Mouse (Mus musculus) E14TG2a.4 (cell line): ENCODE data around the gene Iqcf3.
A peak's percentile ranks its signal among the peaks of the same experiment; 100 is the strongest.
"Not testable (repeated sequence)": the region's sequence is repeated elsewhere in the genome, so short reads cannot be mapped to it uniquely, and the experiment has no call there.

Experiments
- H3K27me3 ChIP-seq: 2 replicates; pipeline ENCODE4 v1.6.1; 2014; ENCODE audit warnings: low read length, control low read depth; ENCODE audit not compliant: insufficient read depth
- H3K36me3 ChIP-seq: 2 replicates; pipeline ENCODE4 v1.6.1; 2014; ENCODE audit warnings: low read length, control low read depth; ENCODE audit not compliant: insufficient read depth
- H3K4me1 ChIP-seq: replicated peaks from 2 replicates; pipeline ENCODE4 v1.6.1; 2014; ENCODE audit warnings: low read depth, low read length, control low read depth
- H3K4me3 ChIP-seq: replicated peaks from 2 replicates; pipeline ENCODE4 v1.5.1; 2014; ENCODE audit warnings: mild to moderate bottlenecking, low read length
- H3K9me3 ChIP-seq: 2 replicates; pipeline ENCODE4 v1.6.1; 2014; ENCODE audit warnings: low read length, control low read depth
- CTCF ChIP-seq: conservative IDR thresholded peaks from 2 replicates; pipeline ENCODE4 v1.5.1; 2014; ENCODE audit warnings: low read length
- NANOG ChIP-seq: IDR thresholded peaks from 2 replicates; pipeline ENCODE4 v1.6.1; 2014; ENCODE audit warnings: borderline replicate concordance, low read length, mixed read lengths
- POU5F1 ChIP-seq: IDR thresholded peaks from 2 replicates; pipeline ENCODE4 v1.6.1; 2014; ENCODE audit warnings: low read length, borderline replicate concordance

Iqcf3 gene

GRCm38 (mm10) chr9:106561531-106561930 lies at the start of gene Iqcf3:
Gene Iqcf3 (minus strand): TSS chr9:106561631.
- no peaks in the 10 kb centered on the region for H3K9me3 ChIP-seq
- no peak for TF ChIP-seq POU5F1
- TF ChIP-seq NANOG = no peak
- no peak for TF ChIP-seq CTCF

GRCm38 (mm10) chr9:106610727-106611126 lies 49.3 kb upstream of the Iqcf3 start:
- H3K36me3 ChIP-seq = no peaks in the 10 kb centered on the region
- H3K4me3 ChIP-seq = no peak overlapping the region
- no peaks in the 10 kb centered on the region for H3K9me3 ChIP-seq
- TF ChIP-seq CTCF (no peak), NANOG (no peak), POU5F1 (no peak)
- H3K4me1 ChIP-seq = peaks cover 12% of the 10 kb centered on the region
- H3K27me3 ChIP-seq = 0 out of 2 replicates have a peak, but pooled peaks cover 4% of the 10 kb centered on the region

More at GRCm38 (mm10) chr9:106561531-106561930, at the start of gene Iqcf3:
- H3K4me1 ChIP-seq = peaks cover 35% of the 10 kb centered on the region
- H3K4me3 ChIP-seq = no peak within 1 kb of the TSS
- no peaks in the 10 kb centered on the region for H3K27me3 ChIP-seq
- H3K36me3 ChIP-seq = no peaks in the 10 kb centered on the region

- no peaks in the 10 kb centered on the region for H3K36me3 ChIP-seq
- no peaks in the 10 kb centered on the region for H3K9me3 ChIP-seq
- no peak overlapping the region for H3K4me3 ChIP-seq
- no peaks in the 10 kb centered on the region; the same call in 1 of the 2 replicates for H3K4me1 ChIP-seq
- TF ChIP-seq CTCF (peak; percentile 58), NANOG (no peak)
- 0 out of 2 replicates have a peak, but pooled peaks cover 8% of the 10 kb centered on the region for H3K27me3 ChIP-seq
Measured at GRCm38 (mm10) chr9:106600546-106600945, 39.1 kb upstream of the Iqcf3 start.

GRCm38 (mm10) chr9:106598466-106598865 lies 37.0 kb upstream of the Iqcf3 start:
- Histone ChIP-seq H3K4me3 (no peak overlapping the region), H3K9me3 (no peaks in the 10 kb centered on the region), H3K36me3 (no peaks in the 10 kb centered on the region), H3K27me3 (0 out of 2 replicates have a peak, but pooled peaks cover 8% of the 10 kb centered on the region), H3K4me1 (no peaks in the 10 kb centered on the region; the same call in 1 of the 2 replicates)
- no peak; the same call in 1 of the 2 replicates for TF ChIP-seq CTCF

- no peaks in the 10 kb centered on the region; the same call in 1 of the 2 replicates for H3K4me1 ChIP-seq
- no peak overlapping the region for H3K4me3 ChIP-seq
- TF ChIP-seq CTCF (no peak), NANOG (no peak), POU5F1 (no peak)
- no peaks in the 10 kb centered on the region for H3K36me3 ChIP-seq
- 0 out of 2 replicates have a peak, but pooled peaks cover 8% of the 10 kb centered on the region for H3K27me3 ChIP-seq
- H3K9me3 ChIP-seq = no peaks in the 10 kb centered on the region
Measured at GRCm38 (mm10) chr9:106595836-106596235, 34.4 kb upstream of the Iqcf3 start.

- H3K4me1 ChIP-seq, H3K4me3 ChIP-seq, H3K27me3 ChIP-seq, H3K9me3 ChIP-seq, H3K36me3 ChIP-seq: not testable (repeated sequence)
Measured at GRCm38 (mm10) chr9:106595402-106595801, 34.0 kb upstream of the Iqcf3 start.

- Histone ChIP-seq H3K9me3 (no peaks in the 10 kb centered on the region), H3K27me3 (0 out of 2 replicates have a peak, but pooled peaks cover 1% of the 10 kb centered on the region), H3K4me1 (no peaks in the 10 kb centered on the region), H3K36me3 (no peaks in the 10 kb centered on the region), H3K4me3 (no peak overlapping the region)
- TF ChIP-seq NANOG (no peak), POU5F1 (no peak), CTCF (no peak; the same call in 1 of the 2 replicates)
Measured at GRCm38 (mm10) chr9:106592158-106592557, 30.7 kb upstream of the Iqcf3 start.

- Histone ChIP-seq H3K4me1 (no peaks in the 10 kb centered on the region), H3K36me3 (no peaks in the 10 kb centered on the region), H3K4me3 (no peak overlapping the region), H3K27me3 (peaks cover 2% of the 10 kb centered on the region; the same call in 1 of the 2 replicates), H3K9me3 (no peaks in the 10 kb centered on the region)
- TF ChIP-seq NANOG = no peak
- TF ChIP-seq CTCF = no peak
- TF ChIP-seq POU5F1 = no peak
Measured at GRCm38 (mm10) chr9:106582552-106582951, 21.1 kb upstream of the Iqcf3 start.

- no peak for TF ChIP-seq POU5F1
- no peak for TF ChIP-seq NANOG
Measured at GRCm38 (mm10) chr9:106580016-106580415, 18.6 kb upstream of the Iqcf3 start.

More at GRCm38 (mm10) chr9:106580016-106580415, 18.6 kb upstream of the Iqcf3 start:
- Histone ChIP-seq H3K36me3 (no peaks in the 10 kb centered on the region), H3K4me3 (no peak overlapping the region), H3K27me3 (peaks cover 2% of the 10 kb centered on the region; the same call in 1 of the 2 replicates), H3K9me3 (0 out of 2 replicates have a peak, but pooled peaks cover 8% of the 10 kb centered on the region), H3K4me1 (no peaks in the 10 kb centered on the region)
